Mouse (Mus musculus) heart, embryonic 13.5 days (tissue): ENCODE results near the gene Sdc3. TPM values are rescaled to one million over a fixed set of nuclear protein-coding genes. Genes with fewer than 3 reads are reported as not detected.
A peak's percentile ranks its signal among the peaks of the same experiment; 100 is the strongest.

Experiments used
- ATAC-seq: fragments of 200-750 bp; cut with Nextera tagmentation; 2 replicates; pipeline ENCODE4 v1.8.0; 2017; ENCODE audit warnings: moderate TSS enrichment; ENCODE audit not compliant: insufficient number of reproducible peaks, low FRiP score, low TSS enrichment; ENCODE audit errors: extremely low read depth
- H3K27ac ChIP-seq: fragments of 300-500 bp; sonication (generic); replicated peaks from 2 replicates; pipeline ENCODE4 v1.5.1; 2015; ENCODE audit warnings: moderate library complexity, mild to moderate bottlenecking, inconsistent platforms
- H3K27me3 ChIP-seq: fragments of 300-500 bp; sonication (generic); replicated peaks from 2 replicates; pipeline ENCODE4 v1.6.1; 2015; ENCODE audit warnings: mild to moderate bottlenecking, inconsistent platforms
- H3K36me3 ChIP-seq: fragments of 300-500 bp; sonication (generic); 2 replicates; pipeline ENCODE4 v1.6.1; 2015; ENCODE audit warnings: mild to moderate bottlenecking, inconsistent platforms
- H3K4me1 ChIP-seq: fragments of 300-500 bp; sonication (generic); 2 replicates; pipeline ENCODE4 v1.6.1; 2015; ENCODE audit warnings: inconsistent platforms
- H3K4me2 ChIP-seq: fragments of 300-500 bp; sonication (generic); 2 replicates; pipeline ENCODE4 v1.6.1; 2015; ENCODE audit warnings: inconsistent platforms, mild to moderate bottlenecking, moderate library complexity
- H3K4me3 ChIP-seq: fragments of 300-500 bp; sonication (generic); 2 replicates; pipeline ENCODE4 v1.5.1; 2015; ENCODE audit warnings: moderate library complexity, mild to moderate bottlenecking, inconsistent platforms
- H3K9ac ChIP-seq: fragments of 300-500 bp; sonication (generic); 2 replicates; pipeline ENCODE4 v1.6.1; 2015; ENCODE audit warnings: inconsistent platforms, mild to moderate bottlenecking, moderate library complexity
- H3K9me3 ChIP-seq: fragments of 300-500 bp; sonication (generic); 2 replicates; pipeline ENCODE4 v1.6.1; 2016; ENCODE audit warnings: inconsistent platforms
- WGBS: fragments of 180-500 bp; shearing (Covaris S2); methylation state at CpG from one replicate; pipeline ENCODE4 v1.1.7; 2015; ENCODE audit warnings: mixed read lengths; 5-methylcytosine and 5-hydroxymethylcytosine counted together
- polyA plus RNA-seq: library from polyadenylated mRNA; unstranded; fragments of >200 nt; fragmentation: Nextera tagmentation; extraction: Ambion mirVana; gene quantifications from 2 replicates; pipeline ENCODE4 v1.2.1, GENCODE M21; 2015

The Sdc3 gene
- polyA plus RNA-seq, 1 experiment from 2014 or later: 23.9 TPM

DNA sequence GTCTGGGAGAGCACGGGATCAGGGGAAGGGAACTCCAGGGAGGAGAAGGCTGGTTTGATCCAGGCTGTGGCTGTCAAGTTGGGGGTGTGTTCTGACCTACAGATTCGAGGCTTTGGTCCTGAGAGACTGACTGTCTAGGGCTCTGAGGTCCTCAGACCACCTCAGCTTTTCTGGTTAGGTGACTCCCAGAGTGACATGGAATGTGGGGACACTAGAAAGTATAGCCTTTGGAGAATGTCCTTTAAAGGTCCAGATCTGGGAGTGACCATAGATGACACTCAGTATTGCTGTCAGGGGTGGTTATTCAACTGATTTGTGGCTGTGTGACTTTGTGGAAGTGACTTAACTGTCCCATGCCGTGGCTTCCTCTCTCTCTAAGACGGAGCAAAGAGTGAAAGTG lies 2.4 kb downstream of the Sdc3 start:
- Histone ChIP-seq H3K27me3 (peaks cover 11% of the 10 kb centered on the region), H3K27ac (no peak overlapping the region), H3K4me1 (peaks cover 70% of the 10 kb centered on the region), H3K9ac (0 out of 2 replicates have a peak overlapping the region, but pooled peaks have one; percentile 13), H3K4me3 (peak overlapping the region; percentile 16; the same call in 1 of the 2 replicates), H3K4me2 (peak overlapping the region; percentile 34), H3K9me3 (no peaks in the 10 kb centered on the region), H3K36me3 (no peaks in the 10 kb centered on the region)
- 44% methylated on average over 4 of the region's 4 CpGs for WGBS
- ATAC-seq: no peak

DNA sequence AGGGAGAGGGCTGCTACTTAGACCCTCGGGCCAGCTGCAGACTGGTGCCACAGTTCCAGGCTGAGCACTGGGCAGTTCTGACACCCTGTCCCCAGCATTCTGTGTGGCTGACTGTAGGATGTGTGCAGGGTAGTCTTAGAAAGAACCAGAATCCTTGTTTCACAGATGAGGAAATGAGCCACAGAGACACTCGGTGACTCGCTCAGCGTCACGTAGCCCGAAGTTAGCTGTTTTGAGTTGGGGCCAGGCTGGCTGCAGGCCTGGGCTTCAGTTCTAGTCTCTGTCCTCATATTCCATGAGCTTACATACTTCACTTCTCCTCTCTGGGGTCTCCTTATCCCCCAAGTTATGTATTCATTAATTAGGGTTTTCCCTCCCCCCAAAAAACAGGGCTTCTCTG lies 3.6 kb downstream of the Sdc3 start:
- no peaks in the 10 kb centered on the region for H3K9me3 ChIP-seq
- no peak overlapping the region for H3K4me2 ChIP-seq
- H3K36me3 ChIP-seq: no peaks in the 10 kb centered on the region
- no peak for ATAC-seq
- WGBS: 86% methylated on average over 6 of the region's 6 CpGs
- H3K4me1 ChIP-seq: peaks cover 82% of the 10 kb centered on the region
- no peak overlapping the region for H3K9ac ChIP-seq
- peaks cover 11% of the 10 kb centered on the region for H3K27me3 ChIP-seq
- no peak overlapping the region for H3K4me3 ChIP-seq
- H3K27ac ChIP-seq: no peak overlapping the region

DNA sequence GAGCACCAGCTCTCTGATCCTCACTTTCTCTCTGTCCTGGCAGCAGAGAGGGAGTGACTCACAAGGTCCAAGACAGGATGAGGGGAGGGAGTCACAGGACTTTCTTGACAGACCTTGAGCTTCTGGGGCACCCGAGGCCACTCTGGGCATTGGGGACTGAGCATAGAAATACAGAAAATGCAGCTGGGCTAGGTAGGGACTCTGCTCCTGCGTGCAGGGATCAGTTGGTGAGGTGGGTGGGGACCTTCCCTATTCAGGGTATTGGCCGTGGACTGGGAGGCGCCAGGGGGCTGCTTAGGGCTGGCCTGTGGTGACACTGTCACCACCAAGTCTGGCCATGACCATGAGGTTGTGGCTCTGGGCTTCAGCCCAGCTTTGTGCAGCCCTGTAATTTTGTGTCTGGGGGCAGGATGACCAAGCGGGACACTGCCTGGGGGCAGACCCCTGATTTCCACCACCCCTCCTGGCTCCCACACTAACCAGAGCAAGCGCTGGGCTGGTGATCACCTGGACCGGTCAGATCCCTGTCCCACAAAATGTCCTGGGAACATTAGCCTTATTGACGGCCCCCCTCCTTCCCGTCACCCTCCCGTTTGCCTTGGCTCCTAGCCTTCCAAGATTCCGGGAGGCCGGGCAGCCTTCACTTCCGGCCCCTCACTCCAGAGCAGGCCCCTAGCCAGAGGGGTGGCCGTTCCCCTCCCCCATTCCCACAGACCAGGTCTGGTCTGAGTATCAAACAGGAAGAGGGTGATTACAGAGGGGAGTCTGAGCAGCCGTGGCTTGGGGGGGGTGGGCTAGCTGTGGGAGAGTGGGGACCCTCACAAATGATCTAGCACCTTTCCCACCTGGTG lies 5.1 kb downstream of the Sdc3 start:
- Histone ChIP-seq H3K36me3 (no peaks in the 10 kb centered on the region), H3K4me3 (peak overlapping the region; percentile 18), H3K4me2 (peak overlapping the region; percentile 50), H3K9ac (peak overlapping the region; percentile 55), H3K4me1 (peaks cover 87% of the 10 kb centered on the region), H3K9me3 (no peaks in the 10 kb centered on the region), H3K27ac (peak overlapping the region; percentile 85), H3K27me3 (peaks cover 11% of the 10 kb centered on the region)
- ATAC-seq: peak; percentile 45; the same call in 1 of the 2 replicates
- 27% methylated on average over 15 of the region's 15 CpGs for WGBS

DNA sequence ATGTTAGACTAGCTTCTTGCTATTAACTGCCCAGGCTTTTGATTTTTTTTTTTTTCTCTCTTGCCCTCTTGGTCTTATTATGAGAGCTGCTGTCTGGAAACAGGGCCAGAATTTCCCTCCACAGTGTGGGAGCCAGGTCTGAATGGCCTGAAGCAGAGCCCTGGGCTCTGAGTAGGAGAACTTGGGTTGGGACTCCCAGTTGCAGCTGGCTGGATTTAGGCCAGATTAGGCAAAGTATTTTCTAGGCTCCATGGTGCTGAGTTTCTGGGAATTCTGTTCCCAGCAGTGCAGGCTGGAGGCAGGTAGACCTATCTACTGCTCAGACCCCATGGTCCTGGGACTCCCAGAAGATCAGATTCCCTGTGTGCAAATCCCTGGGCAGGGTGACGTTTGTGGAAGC lies 6.1 kb downstream of the Sdc3 start:
- H3K4me3 ChIP-seq: no peak overlapping the region
- peaks cover 4% of the 10 kb centered on the region for H3K27me3 ChIP-seq
- H3K9me3 ChIP-seq: no peaks in the 10 kb centered on the region
- H3K4me1 ChIP-seq: peaks cover 91% of the 10 kb centered on the region
- H3K36me3 ChIP-seq: no peaks in the 10 kb centered on the region
- no peak for ATAC-seq
- peak overlapping the region; percentile 8; the same call in 1 of the 2 replicates for H3K9ac ChIP-seq
- peak overlapping the region; percentile 85 for H3K27ac ChIP-seq
- 0 out of 2 replicates have a peak overlapping the region, but pooled peaks have one; percentile 50 for H3K4me2 ChIP-seq
- WGBS: 62% methylated on average over 1 of the region's 1 CpGs

DNA sequence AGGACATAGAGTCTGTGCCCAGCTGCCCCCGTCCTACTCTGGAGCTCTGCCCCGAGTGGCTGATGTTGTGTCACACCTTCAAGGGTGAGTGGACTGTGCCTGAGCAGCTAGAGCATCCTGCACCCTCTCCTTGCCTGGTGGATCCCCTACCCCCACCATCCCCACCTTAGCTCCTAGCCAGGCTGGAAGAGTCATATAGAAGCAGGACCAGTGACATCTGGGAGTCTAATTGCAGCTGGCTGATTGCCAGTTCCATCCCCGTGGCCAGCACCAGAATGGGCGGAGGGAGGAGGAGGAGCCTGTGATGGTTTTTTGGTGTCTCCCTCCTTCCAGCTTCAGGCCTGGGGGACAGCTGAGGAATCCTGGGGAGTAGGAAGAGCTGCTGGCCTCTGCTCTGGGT lies 6.8 kb downstream of the Sdc3 start:
- WGBS: 36% methylated on average over 4 of the region's 4 CpGs
- no peak overlapping the region for H3K4me3 ChIP-seq
- no peaks in the 10 kb centered on the region for H3K36me3 ChIP-seq
- H3K9me3 ChIP-seq: no peaks in the 10 kb centered on the region
- ATAC-seq: no peak
- 0 out of 2 replicates have a peak, but pooled peaks cover 3% of the 10 kb centered on the region for H3K27me3 ChIP-seq
- H3K9ac ChIP-seq: peak overlapping the region; percentile 30; the same call in 1 of the 2 replicates
- H3K4me2 ChIP-seq: no peak overlapping the region
- H3K4me1 ChIP-seq: peaks cover 93% of the 10 kb centered on the region
- peak overlapping the region; percentile 85; the same call in 1 of the 2 replicates for H3K27ac ChIP-seq

DNA sequence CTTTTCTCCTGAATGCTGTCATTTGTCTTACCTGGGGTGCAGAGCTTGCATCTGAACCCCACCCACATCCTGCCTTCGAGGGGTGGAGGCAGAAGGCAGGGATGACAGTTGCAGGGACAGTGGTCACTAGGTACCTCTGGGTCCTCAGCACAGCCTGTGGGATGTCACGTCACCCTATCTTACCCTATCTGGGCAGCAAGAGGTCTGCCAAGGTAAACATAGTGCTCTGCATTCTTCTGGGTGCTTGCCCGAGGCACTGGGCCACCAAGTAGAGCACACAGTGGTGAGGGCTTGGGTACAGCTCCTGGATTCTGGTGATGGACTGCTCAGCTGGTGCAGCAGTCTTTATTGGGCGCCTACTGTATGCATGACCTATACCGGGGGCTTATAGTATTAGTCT lies 7.2 kb downstream of the Sdc3 start:
- ATAC-seq: no peak
- Histone ChIP-seq H3K36me3 (no peaks in the 10 kb centered on the region), H3K27me3 (0 out of 2 replicates have a peak, but pooled peaks cover 3% of the 10 kb centered on the region), H3K4me3 (no peak overlapping the region), H3K4me2 (no peak overlapping the region), H3K4me1 (peaks cover 93% of the 10 kb centered on the region), H3K9ac (0 out of 2 replicates have a peak overlapping the region, but pooled peaks have one; percentile 30), H3K9me3 (no peaks in the 10 kb centered on the region), H3K27ac (peak overlapping the region; percentile 85; the same call in 1 of the 2 replicates)
- 47% methylated on average over 5 of the region's 5 CpGs for WGBS

DNA sequence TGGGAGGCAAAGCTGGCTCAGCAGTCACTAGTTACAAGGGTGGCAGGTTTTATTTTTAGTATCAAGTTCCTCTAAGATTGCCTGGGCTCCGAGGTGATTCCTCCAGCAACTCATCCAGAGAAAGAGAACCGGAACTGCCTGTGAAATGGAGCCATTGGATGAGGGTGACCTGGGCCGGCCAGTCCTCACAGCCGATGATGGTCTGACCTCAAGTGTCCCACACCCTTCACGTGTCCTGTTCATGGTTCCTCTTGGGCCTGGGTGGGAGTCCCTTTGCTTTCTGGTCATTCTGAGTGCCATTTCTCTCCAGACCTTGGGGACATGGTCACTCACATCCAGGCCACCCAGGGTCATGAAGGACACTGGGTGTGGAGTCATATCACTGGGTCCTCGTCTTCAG lies 7.8 kb downstream of the Sdc3 start:
- peaks cover 94% of the 10 kb centered on the region for H3K4me1 ChIP-seq
- H3K27ac ChIP-seq: no peak overlapping the region
- no peak for ATAC-seq
- 0 out of 2 replicates have a peak, but pooled peaks cover 3% of the 10 kb centered on the region for H3K27me3 ChIP-seq
- H3K4me3 ChIP-seq: no peak overlapping the region
- H3K9ac ChIP-seq: no peak overlapping the region
- no peak overlapping the region for H3K4me2 ChIP-seq
- no peaks in the 10 kb centered on the region for H3K9me3 ChIP-seq
- no peaks in the 10 kb centered on the region for H3K36me3 ChIP-seq
- WGBS: 59% methylated on average over 6 of the region's 6 CpGs

DNA sequence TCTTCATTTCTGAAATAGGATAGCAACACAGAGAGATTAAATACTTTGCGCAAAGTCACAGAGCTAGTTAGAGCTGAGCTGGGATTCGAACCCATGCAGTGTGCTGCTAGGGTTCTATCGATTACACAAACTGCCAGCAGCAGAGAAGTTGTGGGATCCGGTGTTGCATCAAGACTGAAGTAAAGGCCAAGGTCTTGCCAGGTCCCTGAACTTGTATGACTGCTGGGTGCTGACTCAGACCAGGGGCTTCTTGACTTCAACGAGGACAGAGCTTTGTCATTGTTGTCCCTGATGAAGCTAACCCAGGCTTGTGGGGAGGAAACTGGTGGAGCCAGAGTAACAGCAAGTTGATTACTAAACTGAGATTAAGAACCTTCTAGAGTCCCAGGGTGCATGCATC lies 8.9 kb downstream of the Sdc3 start:
- Histone ChIP-seq H3K4me1 (peaks cover 93% of the 10 kb centered on the region), H3K9ac (no peak overlapping the region), H3K36me3 (no peaks in the 10 kb centered on the region), H3K4me2 (no peak overlapping the region), H3K27ac (peak overlapping the region; percentile 69; the same call in 1 of the 2 replicates), H3K9me3 (no peaks in the 10 kb centered on the region), H3K27me3 (no peaks in the 10 kb centered on the region), H3K4me3 (no peak overlapping the region)
- WGBS: 77% methylated on average over 5 of the region's 5 CpGs
- no peak for ATAC-seq

DNA sequence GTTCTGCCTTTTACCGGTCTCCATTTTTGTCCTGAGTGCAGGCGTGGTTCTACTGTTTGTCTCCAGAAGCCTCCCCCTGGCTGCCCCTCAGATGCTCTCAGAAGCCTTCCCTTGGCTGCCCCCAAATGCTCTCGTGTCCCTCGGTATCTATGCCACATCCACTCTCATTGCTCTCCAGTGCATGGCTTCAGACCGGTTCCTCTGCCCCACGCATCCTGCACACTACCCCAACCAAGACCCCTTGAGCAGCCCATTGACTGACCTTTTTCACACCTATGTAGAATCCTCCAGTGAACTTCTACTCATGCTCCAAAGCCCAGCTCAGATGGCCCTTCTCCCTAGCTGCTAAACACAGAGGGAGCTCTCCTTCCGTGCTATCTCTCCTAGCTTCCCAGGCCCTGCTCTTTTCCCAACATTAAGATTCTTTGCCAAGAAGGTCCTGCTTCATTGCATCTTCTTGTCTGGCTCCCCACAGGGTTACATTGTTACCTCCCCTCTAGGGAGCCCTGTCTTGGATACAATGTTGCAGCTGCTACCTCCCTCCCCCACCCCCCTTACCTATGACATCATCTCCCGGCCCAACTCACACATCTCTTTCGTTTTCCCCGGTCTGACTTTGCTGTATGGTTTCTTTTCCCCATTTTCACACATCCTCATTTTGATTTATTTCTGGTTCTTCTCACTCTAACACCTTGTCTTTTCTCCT lies 9.4 kb downstream of the Sdc3 start:
- Histone ChIP-seq H3K4me3 (no peak overlapping the region), H3K4me1 (peaks cover 89% of the 10 kb centered on the region), H3K4me2 (peak overlapping the region; percentile 42), H3K27ac (peak overlapping the region; percentile 69), H3K9me3 (no peaks in the 10 kb centered on the region), H3K27me3 (no peaks in the 10 kb centered on the region), H3K36me3 (no peaks in the 10 kb centered on the region), H3K9ac (peak overlapping the region; percentile 47; the same call in 1 of the 2 replicates)
- WGBS: 56% methylated on average over 10 of the region's 10 CpGs
- no peak for ATAC-seq

DNA sequence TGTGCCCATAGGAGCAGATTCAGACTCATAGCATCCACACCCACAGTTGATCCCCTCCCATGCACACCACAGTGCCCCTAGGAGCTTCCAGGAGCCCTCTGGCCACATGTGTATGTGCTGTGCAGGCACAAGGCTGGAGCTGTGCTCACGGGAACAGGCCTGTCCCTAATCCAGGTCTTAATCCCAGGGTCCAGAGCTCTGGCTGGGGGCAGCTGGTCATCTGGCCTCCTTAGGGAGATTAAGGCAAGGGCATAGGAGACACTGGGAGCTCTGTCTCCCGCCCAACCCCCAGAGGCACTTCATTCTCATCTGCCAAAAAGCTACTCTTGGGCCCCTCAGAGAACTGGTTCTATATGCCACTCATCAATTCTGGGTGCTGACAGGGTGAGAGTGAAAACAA lies 11.3 kb downstream of the Sdc3 start:
- no peaks in the 10 kb centered on the region for H3K9me3 ChIP-seq
- H3K27ac ChIP-seq: peak overlapping the region; percentile 28; the same call in 1 of the 2 replicates
- no peak overlapping the region for H3K4me3 ChIP-seq
- no peaks in the 10 kb centered on the region for H3K36me3 ChIP-seq
- H3K27me3 ChIP-seq: no peaks in the 10 kb centered on the region
- H3K4me2 ChIP-seq: no peak overlapping the region
- peak overlapping the region; percentile 44; the same call in 1 of the 2 replicates for H3K9ac ChIP-seq
- peaks cover 71% of the 10 kb centered on the region for H3K4me1 ChIP-seq
- ATAC-seq: no peak
- WGBS: 46% methylated on average over 2 of the region's 2 CpGs

DNA sequence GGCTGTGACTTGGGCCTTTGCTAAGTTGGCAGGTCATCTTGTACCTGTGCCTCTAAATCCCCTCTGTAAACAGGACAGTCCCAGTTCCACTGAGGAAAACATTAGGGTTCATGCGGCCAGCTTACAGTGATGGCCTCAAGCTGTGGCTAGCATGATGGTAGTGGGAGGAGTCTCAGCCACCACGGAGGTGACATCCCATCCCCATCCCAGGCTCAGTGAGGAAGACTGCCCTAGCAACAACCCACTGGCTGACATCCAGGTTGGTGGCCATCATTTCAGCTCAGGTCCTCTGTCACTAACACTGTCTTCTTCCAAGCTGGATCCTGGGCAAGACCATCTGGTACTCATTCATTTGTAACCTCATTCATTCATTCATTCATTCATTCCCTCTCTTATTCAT lies 12.0 kb downstream of the Sdc3 start:
- peaks cover 64% of the 10 kb centered on the region for H3K4me1 ChIP-seq
- no peaks in the 10 kb centered on the region for H3K27me3 ChIP-seq
- H3K36me3 ChIP-seq: no peaks in the 10 kb centered on the region
- H3K9me3 ChIP-seq: no peaks in the 10 kb centered on the region
- no peak overlapping the region for H3K9ac ChIP-seq
- no peak overlapping the region for H3K4me2 ChIP-seq
- 50% methylated on average over 2 of the region's 2 CpGs for WGBS
- no peak overlapping the region for H3K27ac ChIP-seq
- ATAC-seq: no peak
- H3K4me3 ChIP-seq: no peak overlapping the region
